Mouse (Mus musculus) induced T-regulatory cell, adult 2 months (primary cell): Measurements from ENCODE around the gene Tnfrsf8.

Source experiments
- DNase-seq: peaks from one replicate; pipeline ENCODE4 v3.0.0-alpha.2; 2012; ENCODE audit warnings: low read depth

The Tnfrsf8 gene

GRCm38 (mm10) chr4:145233487-145234228 lies 81.3 kb downstream of the Tnfrsf8 start:
- no peak for DNase-seq

- DNase-seq, result no peak
These were observed 83.2 kb downstream of the Tnfrsf8 start for GRCm38 (mm10) chr4:145231732-145232131.

- DNase-seq, result no peak
These were observed 84.3 kb downstream of the Tnfrsf8 start for GRCm38 (mm10) chr4:145230647-145231046.

- peak; percentile 72 for DNase-seq
These were observed 85.3 kb downstream of the Tnfrsf8 start for GRCm38 (mm10) chr4:145229524-145230163.

- peak; percentile 75 for DNase-seq
These were observed 85.9 kb downstream of the Tnfrsf8 start for GRCm38 (mm10) chr4:145229051-145229450.

GRCm38 (mm10) chr4:145224613-145225012 lies 90.4 kb downstream of the Tnfrsf8 start:
- DNase-seq, result no peak

GRCm38 (mm10) chr4:145222064-145222463 lies 92.9 kb downstream of the Tnfrsf8 start:
- peak; percentile 74 for DNase-seq

GRCm38 (mm10) chr4:145221379-145221778 lies 93.6 kb downstream of the Tnfrsf8 start:
- peak; percentile 84 for DNase-seq

GRCm38 (mm10) chr4:145220001-145220400 lies 95.0 kb downstream of the Tnfrsf8 start:
- no peak for DNase-seq

GRCm38 (mm10) chr4:145219240-145219985 lies 95.6 kb downstream of the Tnfrsf8 start:
- peak; percentile 70 for DNase-seq

GRCm38 (mm10) chr4:145217837-145218236 lies 97.1 kb downstream of the Tnfrsf8 start:
- no peak for DNase-seq
